Mouse (Mus musculus) heart, embryonic 16.5 days (tissue): ENCODE measurements around the gene Ctso. TPM values are rescaled to one million over a fixed set of nuclear protein-coding genes. Genes with fewer than 3 reads are reported as not detected.
A peak's percentile ranks its signal among the peaks of the same experiment; 100 is the strongest.

Experiments used
- ATAC-seq: fragments of 200-750 bp; cut with Nextera tagmentation; replicated peaks from 2 replicates; pipeline ENCODE4 v1.8.0; 2017; ENCODE audit warnings: moderate number of reproducible peaks; ENCODE audit not compliant: insufficient read depth, low FRiP score; ENCODE audit errors: extremely low read depth
- H3K27ac ChIP-seq: fragments of 300-500 bp; sonication (generic); 2 replicates; pipeline ENCODE4 v1.5.1; 2014; ENCODE audit warnings: mild to moderate bottlenecking, low read length, control low read depth, moderate library complexity
- H3K27me3 ChIP-seq: fragments of 300-500 bp; sonication (generic); 2 replicates; pipeline ENCODE4 v1.6.1; 2014; ENCODE audit warnings: low read length, mixed read lengths; ENCODE audit not compliant: control insufficient read depth, insufficient read depth
- H3K36me3 ChIP-seq: fragments of 300-500 bp; sonication (generic); 2 replicates; pipeline ENCODE4 v1.6.1; 2014; ENCODE audit not compliant: control insufficient read depth, insufficient read depth
- H3K4me1 ChIP-seq: fragments of 300-500 bp; sonication (generic); 2 replicates; pipeline ENCODE4 v1.6.1; 2014; ENCODE audit warnings: low read length, mixed read lengths; ENCODE audit not compliant: control insufficient read depth, insufficient read depth
- H3K4me2 ChIP-seq: fragments of 300-500 bp; sonication (generic); 2 replicates; pipeline ENCODE4 v1.6.1; 2014; ENCODE audit warnings: low read depth, mild to moderate bottlenecking, control low read depth, low read length
- H3K4me3 ChIP-seq: fragments of 300-500 bp; sonication (generic); 2 replicates; pipeline ENCODE4 v1.5.1; 2014; ENCODE audit warnings: mild to moderate bottlenecking, control low read depth, low read length
- H3K9ac ChIP-seq: fragments of 300-500 bp; sonication (generic); 2 replicates; pipeline ENCODE4 v1.6.1; 2014; ENCODE audit warnings: low read length, control low read depth
- H3K9me3 ChIP-seq: fragments of 300-500 bp; sonication (generic); replicated peaks from 2 replicates; pipeline ENCODE4 v1.6.1; 2016; ENCODE audit warnings: low read length; ENCODE audit not compliant: control insufficient read depth
- WGBS: fragments of 180-500 bp; shearing (Covaris S2); extraction: QIAGEN DNeasy Blood & Tissue Kit; methylation state at CpG from one replicate; pipeline ENCODE4 v1.1.7; 2014; 5-methylcytosine and 5-hydroxymethylcytosine counted together
- polyA plus RNA-seq: library from polyadenylated mRNA; unstranded; fragments of >200 nt; fragmentation: Nextera tagmentation; extraction: Ambion mirVana; gene quantifications from 2 replicates; pipeline ENCODE4 v1.2.1, GENCODE M21; 2015

The Ctso gene
- polyA plus RNA-seq, 1 experiment from 2014 or later: 22.1 TPM

DNA sequence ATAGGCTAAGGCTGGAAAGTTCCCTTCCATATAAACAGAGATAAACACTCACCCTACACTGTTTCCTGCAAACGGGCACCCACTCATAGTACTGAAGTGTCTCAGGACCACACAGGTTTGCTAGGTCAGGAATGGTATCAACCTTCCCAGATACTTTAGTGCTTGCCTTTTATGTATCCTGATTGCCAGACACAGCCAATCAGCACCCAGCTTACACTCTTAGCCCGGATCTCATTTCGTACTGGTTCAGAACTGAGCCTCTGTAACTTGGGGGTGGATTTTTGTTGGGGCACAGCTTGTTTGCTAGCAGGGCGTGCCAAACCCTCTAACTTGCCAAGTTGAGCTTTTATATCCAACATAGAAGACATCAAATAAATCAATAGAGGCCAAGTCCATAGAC is 43.2 kb downstream of the Ctso start:
- H3K9ac ChIP-seq: no peak overlapping the region
- H3K36me3 ChIP-seq: no peaks in the 10 kb centered on the region
- no peak overlapping the region for H3K27ac ChIP-seq
- H3K4me2 ChIP-seq: no peak overlapping the region
- WGBS: 44% methylated on average over 4 of the region's 4 CpGs
- no peak for ATAC-seq
- H3K4me1 ChIP-seq: 0 out of 2 replicates have a peak, but pooled peaks cover 2% of the 10 kb centered on the region
- H3K9me3 ChIP-seq: no peaks in the 10 kb centered on the region
- no peaks in the 10 kb centered on the region for H3K27me3 ChIP-seq
- no peak overlapping the region for H3K4me3 ChIP-seq

DNA sequence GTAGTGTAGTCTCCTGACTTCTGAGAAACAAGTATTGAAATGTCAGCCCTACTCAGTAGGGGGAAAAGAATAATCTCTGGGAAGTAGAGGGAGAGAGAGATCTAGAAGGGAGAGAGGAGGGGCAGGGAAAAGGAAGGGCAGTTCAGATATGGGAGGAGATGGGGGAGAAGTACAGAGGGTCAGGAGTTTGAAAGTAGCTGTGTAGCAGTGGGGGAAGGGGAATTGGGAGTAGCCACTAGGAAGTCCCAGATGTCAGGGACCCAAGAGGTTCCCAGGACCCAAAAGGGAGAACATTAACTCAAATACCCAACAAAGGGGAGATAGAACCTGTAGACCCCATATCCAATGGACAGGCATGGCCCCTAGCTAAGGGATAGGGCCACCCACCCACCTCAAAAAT is 43.7 kb downstream of the Ctso start, which contains the start of gene Tdo2:
Gene Tdo2 (minus strand): TSS at position 101 of the 400 bp plus-strand sequence.
- no peaks in the 10 kb centered on the region for H3K9me3 ChIP-seq
- no peak for ATAC-seq

DNA sequence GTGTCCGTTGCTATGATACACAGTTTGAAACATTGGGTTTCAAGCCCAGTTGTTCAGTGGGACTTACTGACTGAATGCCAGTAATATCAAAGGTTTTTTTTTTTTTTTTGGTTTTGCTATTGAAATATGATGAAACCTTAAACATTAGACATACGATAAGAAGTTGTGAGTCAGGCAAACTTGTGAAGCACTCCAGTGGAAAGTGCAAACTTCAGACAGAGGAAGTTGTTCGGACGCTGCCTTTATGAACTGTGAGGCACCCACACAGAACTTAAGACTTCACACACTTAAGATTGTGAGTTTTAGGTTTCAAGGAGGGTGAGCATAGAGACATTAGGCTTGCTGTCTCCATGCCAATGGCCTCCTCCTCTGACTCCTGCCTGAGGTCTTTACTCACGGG is 49.2 kb downstream of the Ctso start:
- H3K27ac ChIP-seq: no peak overlapping the region
- no peaks in the 10 kb centered on the region for H3K4me1 ChIP-seq
- H3K36me3 ChIP-seq: no peaks in the 10 kb centered on the region
- WGBS: 65% methylated on average over 5 of the region's 5 CpGs
- no peak overlapping the region for H3K9ac ChIP-seq
- H3K27me3 ChIP-seq: no peaks in the 10 kb centered on the region
- H3K4me3 ChIP-seq: no peak overlapping the region
- no peak for ATAC-seq
- no peaks in the 10 kb centered on the region for H3K9me3 ChIP-seq
- H3K4me2 ChIP-seq: no peak overlapping the region

More for the DNA sequence above, 43.7 kb downstream of the Ctso start, which contains the start of gene Tdo2:
- Histone ChIP-seq H3K27me3 (no peaks in the 10 kb centered on the region), H3K4me3 (no peak within 1 kb of the TSS), H3K27ac (no peak within 1 kb of the TSS), H3K4me1 (0 out of 2 replicates have a peak, but pooled peaks cover 2% of the 10 kb centered on the region), H3K4me2 (no peak within 1 kb of the TSS), H3K9ac (no peak within 1 kb of the TSS), H3K36me3 (no peaks in the 10 kb centered on the region)

DNA sequence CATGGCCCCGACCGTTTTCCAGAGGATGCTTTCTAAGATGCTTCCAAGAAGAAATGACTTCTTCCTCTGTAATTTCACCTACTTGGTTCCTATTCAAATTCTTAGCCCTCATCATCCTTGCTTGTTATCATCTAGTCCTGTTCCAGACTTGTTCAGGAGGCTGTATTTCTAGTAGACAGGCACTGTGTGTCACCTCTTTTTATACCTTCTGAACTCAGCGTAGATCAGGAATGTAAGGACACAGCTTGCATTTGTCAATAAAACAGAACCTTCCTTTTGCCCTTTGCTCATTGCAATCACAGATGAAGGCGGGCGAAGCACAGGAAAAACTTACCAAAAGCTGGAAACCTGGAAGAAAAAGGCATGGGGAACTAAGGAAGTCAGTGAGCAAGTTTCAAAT is 49.6 kb downstream of the Ctso start, which contains the start of gene Asic5:
Gene Asic5 (plus strand): TSS at position 301 of the 400 bp plus-strand sequence.
- Histone ChIP-seq H3K9ac (no peak within 1 kb of the TSS), H3K4me2 (no peak within 1 kb of the TSS), H3K4me3 (no peak within 1 kb of the TSS), H3K27ac (no peak within 1 kb of the TSS), H3K27me3 (no peaks in the 10 kb centered on the region), H3K9me3 (no peaks in the 10 kb centered on the region), H3K4me1 (no peaks in the 10 kb centered on the region), H3K36me3 (no peaks in the 10 kb centered on the region)
- WGBS: 78% methylated on average over 5 of the region's 5 CpGs
- ATAC-seq: no peak

DNA sequence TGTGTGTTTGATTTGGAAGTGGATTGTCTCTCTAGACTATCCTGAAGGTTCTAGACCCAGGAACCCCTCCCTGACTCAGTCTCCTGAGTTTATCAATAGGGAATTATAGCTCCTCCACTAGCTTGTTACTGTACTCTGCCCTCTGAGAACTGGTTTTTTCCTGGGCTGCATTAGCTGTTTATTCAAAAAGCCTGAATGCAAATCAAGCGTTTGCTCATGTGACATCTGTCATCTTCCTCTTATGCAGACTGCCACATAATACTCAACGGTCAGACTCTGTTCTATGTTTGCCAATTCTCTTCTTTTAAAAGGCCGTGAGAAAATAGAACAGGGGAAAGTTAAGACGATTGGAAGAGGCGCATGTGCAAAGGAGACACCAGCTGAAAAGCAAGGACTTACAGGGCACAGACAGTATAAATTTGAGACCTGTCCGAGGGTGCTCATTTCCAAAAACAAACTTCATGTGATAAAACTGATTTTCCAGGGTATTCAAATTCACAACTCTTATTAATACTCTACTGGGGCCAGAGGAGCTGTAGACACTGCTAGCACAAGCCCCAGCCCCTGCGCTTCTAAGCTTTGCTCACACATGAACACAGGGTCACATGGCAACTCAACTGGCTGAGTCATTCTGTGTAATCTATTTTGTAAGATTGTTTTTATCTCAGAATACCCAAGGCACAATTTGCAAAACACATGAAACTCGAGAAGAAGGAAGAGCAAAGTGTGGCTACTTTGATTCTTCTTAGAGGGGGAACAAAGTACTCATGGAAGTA is 50.9 kb downstream of the Ctso start:
- H3K4me1 ChIP-seq: no peaks in the 10 kb centered on the region
- ATAC-seq: no peak
- H3K4me2 ChIP-seq: no peak overlapping the region
- no peaks in the 10 kb centered on the region for H3K9me3 ChIP-seq
- H3K27me3 ChIP-seq: no peaks in the 10 kb centered on the region
- no peaks in the 10 kb centered on the region for H3K36me3 ChIP-seq
- 65% methylated on average over 8 of the region's 8 CpGs for WGBS
- no peak overlapping the region for H3K27ac ChIP-seq
- no peak overlapping the region for H3K4me3 ChIP-seq
- no peak overlapping the region for H3K9ac ChIP-seq

DNA sequence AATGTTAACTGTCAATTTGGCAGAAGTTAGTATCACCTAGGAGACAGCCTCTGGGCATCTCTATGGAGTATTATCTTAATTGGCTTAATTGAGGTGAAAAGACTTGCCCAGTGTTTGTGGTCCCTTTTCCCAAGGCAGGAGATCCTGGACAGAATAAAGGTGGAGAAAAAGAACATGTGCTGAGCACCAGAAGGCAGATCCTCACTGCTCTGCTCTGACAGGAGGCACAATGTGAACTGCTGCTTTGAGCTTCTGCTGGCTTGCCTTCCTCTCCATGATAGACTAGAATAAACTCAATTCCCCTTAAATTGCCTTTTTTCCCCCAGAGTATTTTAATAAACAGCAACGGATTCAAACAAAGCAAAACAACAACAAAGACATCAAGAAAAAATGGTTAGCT is 52.7 kb downstream of the Ctso start:
- Histone ChIP-seq H3K4me1 (peaks cover 7% of the 10 kb centered on the region), H3K36me3 (no peaks in the 10 kb centered on the region), H3K4me3 (no peak overlapping the region), H3K9me3 (no peaks in the 10 kb centered on the region), H3K27ac (no peak overlapping the region), H3K4me2 (no peak overlapping the region), H3K9ac (no peak overlapping the region), H3K27me3 (no peaks in the 10 kb centered on the region)
- no peak for ATAC-seq
- WGBS: 55% methylated on average over 1 of the region's 1 CpGs

DNA sequence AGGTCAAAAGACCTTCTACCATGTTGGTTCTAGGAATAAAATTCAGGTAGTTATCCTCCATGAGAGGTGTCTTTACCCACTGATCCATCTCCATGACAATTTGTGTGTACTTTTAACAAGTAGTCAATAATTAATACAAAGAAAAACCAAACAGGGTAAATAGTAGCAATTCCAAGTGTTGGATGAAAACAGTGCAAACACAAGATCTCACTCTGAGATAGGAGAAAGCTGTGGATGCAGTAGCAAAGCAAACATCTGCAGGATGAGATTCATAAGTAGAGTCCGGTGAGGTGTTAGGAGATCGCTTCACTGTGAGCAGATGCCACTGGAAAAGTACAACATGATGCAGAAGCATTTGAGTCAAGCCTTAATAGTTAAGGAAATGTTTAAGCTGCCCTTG is 53.7 kb downstream of the Ctso start:
- H3K9me3 ChIP-seq: no peaks in the 10 kb centered on the region
- 96% methylated on average over 2 of the region's 2 CpGs for WGBS
- no peak for ATAC-seq
- H3K9ac ChIP-seq: no peak overlapping the region
- no peak overlapping the region for H3K4me2 ChIP-seq
- no peaks in the 10 kb centered on the region for H3K36me3 ChIP-seq
- H3K4me3 ChIP-seq: no peak overlapping the region
- H3K4me1 ChIP-seq: peaks cover 7% of the 10 kb centered on the region
- no peak overlapping the region for H3K27ac ChIP-seq
- no peaks in the 10 kb centered on the region for H3K27me3 ChIP-seq

DNA sequence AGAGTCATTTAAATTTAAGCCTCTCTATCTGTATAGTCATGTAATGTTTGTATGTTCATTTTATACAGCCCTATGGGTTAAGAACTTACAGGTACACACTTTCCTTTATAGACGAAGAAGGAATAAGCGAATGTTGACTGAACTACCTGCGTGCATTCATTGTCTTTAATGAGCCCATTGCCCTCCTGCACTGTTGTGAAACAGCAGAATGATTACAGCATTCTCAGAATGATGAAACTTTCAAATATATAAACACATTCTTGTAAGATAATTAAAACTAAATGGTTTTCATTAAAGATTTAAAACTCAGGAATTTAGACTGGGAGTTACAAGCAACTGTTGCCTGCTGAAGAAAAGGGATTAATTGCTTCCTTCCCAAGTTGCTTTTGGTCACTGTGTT is 55.2 kb downstream of the Ctso start:
- no peak overlapping the region for H3K27ac ChIP-seq
- H3K9ac ChIP-seq: no peak overlapping the region
- no peaks in the 10 kb centered on the region for H3K9me3 ChIP-seq
- H3K4me1 ChIP-seq: peaks cover 7% of the 10 kb centered on the region
- no peak overlapping the region for H3K4me2 ChIP-seq
- no peaks in the 10 kb centered on the region for H3K36me3 ChIP-seq
- WGBS: 94% methylated on average over 3 of the region's 3 CpGs
- no peaks in the 10 kb centered on the region for H3K27me3 ChIP-seq
- no peak for ATAC-seq
- H3K4me3 ChIP-seq: no peak overlapping the region

DNA sequence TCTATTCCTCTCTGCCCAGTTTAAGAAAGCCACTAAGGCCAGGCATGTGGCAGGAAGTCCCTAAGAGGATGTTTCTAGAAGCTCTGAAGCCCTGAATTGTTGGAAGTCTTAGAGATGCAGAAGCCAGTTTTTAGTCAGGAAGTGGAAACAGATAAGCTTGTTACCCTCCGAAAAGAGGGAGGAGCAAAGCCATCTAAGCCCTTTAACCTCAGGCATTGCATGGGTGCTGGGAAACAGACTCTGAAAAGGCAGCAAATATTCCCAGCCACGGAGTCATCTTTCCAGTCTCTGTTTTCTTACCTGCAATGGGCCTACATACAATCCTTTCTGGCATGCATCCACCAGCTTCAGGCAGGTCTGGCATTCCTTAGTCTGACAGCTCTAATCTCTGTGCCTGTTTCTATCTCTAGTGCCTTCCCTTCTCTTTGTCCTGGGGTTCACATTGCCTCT is 57.3 kb downstream of the Ctso start:
- Histone ChIP-seq H3K36me3 (no peaks in the 10 kb centered on the region), H3K9me3 (no peaks in the 10 kb centered on the region), H3K4me2 (no peak overlapping the region), H3K9ac (no peak overlapping the region), H3K4me3 (no peak overlapping the region), H3K4me1 (peaks cover 7% of the 10 kb centered on the region), H3K27me3 (no peaks in the 10 kb centered on the region), H3K27ac (peak overlapping the region; percentile 47)
- 0% methylated on average over 2 of the region's 2 CpGs for WGBS
- ATAC-seq: peak; percentile 80
